Mouse (Mus musculus): ENCODE data around the gene Aff3.

The Aff3 gene

DNA sequence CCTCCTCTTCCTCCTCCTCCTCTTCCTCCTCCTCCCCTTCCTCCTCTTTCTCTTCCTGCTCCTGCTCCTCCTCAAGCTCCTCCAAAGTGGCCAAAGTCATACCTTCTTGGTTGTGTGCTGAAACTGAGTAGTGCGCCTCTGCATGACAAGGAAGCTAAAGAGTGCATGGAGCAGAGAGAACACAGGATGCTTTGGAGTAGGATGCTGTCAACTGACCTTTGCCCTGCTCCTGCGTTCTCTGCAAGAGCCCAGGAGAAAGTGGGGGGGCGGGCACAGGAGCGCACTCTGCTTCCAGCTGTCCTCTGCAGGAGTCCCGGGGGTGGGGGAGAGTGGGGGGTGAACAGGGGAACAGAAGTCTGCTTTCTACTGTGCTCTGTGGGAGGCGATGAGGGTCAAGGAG lies 167.2 kb downstream of the Aff3 start:
- intact Hi-C loops (cut with DNase I), result no loop called here

GRCm38 (mm10) chr1:38496886-38497528 lies 167.7 kb downstream of the Aff3 start:
- intact Hi-C loops (cut with DNase I), result no loop called here

DNA sequence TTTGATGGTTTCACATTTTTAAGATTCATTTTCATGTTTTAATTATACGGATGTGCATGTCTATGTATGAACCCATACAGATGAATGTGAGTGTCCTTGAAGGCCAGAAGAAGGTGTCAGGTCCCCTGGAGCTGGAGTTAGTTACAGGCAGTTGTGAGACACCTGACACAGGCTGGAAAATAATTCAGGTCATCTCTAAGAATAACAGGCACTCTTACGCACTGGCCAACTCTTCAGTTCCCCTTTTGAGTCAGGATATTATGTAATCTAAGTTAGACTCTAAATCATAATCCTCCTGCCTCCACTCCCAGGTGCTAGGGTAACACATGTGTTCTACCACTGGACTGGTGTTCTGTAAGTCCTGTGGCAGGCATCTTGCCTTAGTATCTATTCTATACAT lies 169.5 kb downstream of the Aff3 start:
- intact Hi-C loops (cut with DNase I), result no loop called here

DNA sequence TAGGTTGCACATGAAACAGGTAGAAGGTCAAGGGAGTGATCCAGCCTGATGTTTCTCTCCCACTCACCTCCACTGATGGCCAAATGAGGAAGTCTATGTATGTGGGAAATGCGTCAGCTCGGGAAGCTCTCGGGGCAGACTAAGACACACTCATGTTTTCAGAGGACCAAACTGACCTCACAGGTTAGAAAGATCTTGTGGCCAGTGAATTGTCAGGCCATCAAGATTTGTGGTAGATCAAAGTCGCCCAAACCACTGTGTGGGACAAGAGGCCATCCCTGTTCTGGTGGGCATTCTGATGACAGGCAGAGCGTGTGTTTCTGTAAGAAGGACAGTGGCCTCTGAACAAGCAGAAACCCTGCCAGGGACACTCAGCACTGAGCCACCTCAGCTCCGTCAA lies 175.0 kb downstream of the Aff3 start:
- intact Hi-C loops (cut with DNase I), result no loop called here

DNA sequence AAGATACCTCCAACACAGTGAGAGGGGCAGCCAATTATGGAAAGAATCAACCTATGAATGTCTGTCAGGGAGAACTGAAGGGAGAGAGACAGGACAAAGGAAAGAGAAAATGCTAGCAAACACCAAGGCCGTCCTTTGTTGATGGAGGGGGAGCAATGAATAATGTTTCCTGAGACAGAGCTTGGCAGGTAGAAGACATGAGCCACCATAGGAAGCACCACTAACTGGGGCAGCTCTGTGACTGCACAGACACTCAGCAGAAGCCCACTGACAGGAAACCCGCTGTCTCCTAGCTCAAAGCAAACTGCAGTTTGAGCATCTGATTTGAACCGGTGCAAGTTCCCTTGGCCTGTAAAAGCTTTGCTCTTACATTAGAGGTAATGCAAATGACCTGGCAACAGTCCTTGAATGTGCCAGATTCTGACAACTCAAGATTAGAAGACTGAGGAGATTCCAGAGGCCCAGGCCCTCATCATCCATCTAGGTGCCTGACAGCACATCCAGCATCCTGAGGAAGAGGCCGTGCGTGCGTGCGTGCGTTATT lies 176.0 kb downstream of the Aff3 start:
- intact Hi-C loops (cut with DNase I), result no loop called here

GRCm38 (mm10) chr1:38487884-38488283 lies 176.9 kb downstream of the Aff3 start:
- intact Hi-C loops (cut with DNase I), result no loop called here

GRCm38 (mm10) chr1:38483191-38483590 lies 181.6 kb downstream of the Aff3 start:
- intact Hi-C loops (cut with DNase I), result no loop called here

- intact Hi-C loops (cut with DNase I), result no loop called here
Observed at GRCm38 (mm10) chr1:38478246-38478743, 186.5 kb downstream of the Aff3 start.

DNA sequence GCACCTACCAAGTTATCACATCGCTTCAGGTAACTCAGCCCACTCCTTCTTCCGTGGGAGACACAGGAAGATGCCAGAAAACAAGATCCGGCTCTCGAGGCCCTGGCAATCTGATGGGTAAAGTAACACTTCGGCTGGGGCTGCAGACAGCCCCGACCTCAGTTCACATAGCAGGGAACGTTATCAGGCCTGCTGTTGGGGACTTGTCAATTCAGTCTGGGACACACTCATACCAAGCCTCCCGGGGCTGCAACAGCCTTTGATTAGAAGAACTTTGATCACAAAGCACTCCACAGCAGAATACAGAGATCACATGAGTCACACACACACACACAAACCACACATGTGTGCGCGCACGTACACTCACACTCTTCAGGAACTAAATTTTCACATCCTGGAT lies 193.9 kb downstream of the Aff3 start:
- intact Hi-C loops (cut with DNase I), result no loop called here

DNA sequence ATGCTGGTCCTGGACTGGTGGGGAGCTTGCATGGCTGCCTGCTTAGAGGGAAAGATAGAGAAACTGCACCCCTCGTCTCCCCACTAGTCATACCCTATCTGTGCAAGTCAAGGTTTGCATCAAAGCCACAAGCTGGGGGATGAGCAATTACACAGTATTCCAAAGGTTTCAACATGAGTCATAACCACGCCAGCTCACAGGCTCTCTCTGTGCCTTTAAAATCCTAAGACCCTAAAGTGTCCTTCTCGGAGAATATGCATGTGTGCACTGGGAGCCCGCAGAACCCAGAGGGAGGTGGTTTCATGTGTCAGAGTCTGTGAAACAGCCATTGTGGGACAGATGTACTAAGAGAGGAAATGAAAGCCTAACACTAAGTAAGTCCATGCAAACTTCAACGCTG lies 194.6 kb downstream of the Aff3 start:
- intact Hi-C loops (cut with DNase I), result no loop called here

- intact Hi-C loops (cut with DNase I), result no loop called here
Observed at GRCm38 (mm10) chr1:38467305-38468083, 197.3 kb downstream of the Aff3 start.

- intact Hi-C loops (cut with DNase I), result no loop called here
Observed at GRCm38 (mm10) chr1:38456719-38457269, 208.0 kb downstream of the Aff3 start.

DNA sequence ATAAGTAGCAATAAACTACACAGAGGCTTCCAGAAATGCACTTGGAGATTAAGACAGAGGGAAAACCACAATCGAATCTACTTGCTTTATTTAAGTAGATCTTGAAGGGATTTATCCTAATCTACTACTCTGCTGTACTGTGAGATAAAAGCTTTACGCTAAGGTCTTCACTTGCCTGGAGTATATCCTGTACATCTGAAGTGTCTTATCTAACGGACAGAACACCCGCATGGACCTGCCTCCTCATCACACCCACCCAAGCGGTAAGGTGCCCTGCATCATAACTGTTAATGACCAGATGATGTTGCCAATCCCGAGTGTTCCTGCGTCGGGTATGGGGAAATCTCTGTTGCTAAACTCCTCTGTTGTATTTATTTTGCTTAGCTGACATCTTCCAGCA lies 209.8 kb downstream of the Aff3 start:
- intact Hi-C loops (cut with DNase I), result no loop called here

- intact Hi-C loops (cut with DNase I), result no loop called here
Observed at GRCm38 (mm10) chr1:38451367-38451766, 213.4 kb downstream of the Aff3 start.

DNA sequence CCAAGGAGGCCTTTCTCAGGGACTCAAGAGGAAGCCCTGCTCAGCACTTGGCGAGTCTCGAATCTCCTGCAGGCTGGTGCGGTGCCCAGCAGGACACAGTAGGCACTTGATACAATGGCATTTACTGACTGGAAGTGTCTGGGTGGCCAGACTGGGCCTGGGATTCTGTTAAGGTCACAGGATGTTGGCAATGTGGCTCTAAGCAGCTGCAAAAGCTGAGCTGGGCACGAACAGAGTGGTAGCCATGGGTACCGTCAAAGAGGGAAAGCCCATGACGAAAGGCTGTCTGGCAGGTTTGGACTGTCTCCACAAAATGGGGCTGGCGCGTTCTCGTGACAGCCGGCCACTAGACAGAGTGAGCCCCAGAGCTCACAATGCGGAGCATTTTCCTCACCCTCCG lies 214.1 kb downstream of the Aff3 start:
- intact Hi-C loops (cut with DNase I), result no loop called here

GRCm38 (mm10) chr1:38449816-38450478 lies 214.8 kb downstream of the Aff3 start:
- intact Hi-C loops (cut with DNase I), result no loop called here

GRCm38 (mm10) chr1:38448854-38449253 lies 215.9 kb downstream of the Aff3 start:
- intact Hi-C loops (cut with DNase I), result no loop called here

- intact Hi-C loops (cut with DNase I), result no loop called here
Observed at GRCm38 (mm10) chr1:38447581-38447980, 217.2 kb downstream of the Aff3 start.

- intact Hi-C loops (cut with DNase I), result no loop called here
Observed at GRCm38 (mm10) chr1:38446152-38446820, 218.5 kb downstream of the Aff3 start.

- intact Hi-C loops (cut with DNase I), result no loop called here
Observed at GRCm38 (mm10) chr1:38442887-38443286, 221.9 kb downstream of the Aff3 start.

DNA sequence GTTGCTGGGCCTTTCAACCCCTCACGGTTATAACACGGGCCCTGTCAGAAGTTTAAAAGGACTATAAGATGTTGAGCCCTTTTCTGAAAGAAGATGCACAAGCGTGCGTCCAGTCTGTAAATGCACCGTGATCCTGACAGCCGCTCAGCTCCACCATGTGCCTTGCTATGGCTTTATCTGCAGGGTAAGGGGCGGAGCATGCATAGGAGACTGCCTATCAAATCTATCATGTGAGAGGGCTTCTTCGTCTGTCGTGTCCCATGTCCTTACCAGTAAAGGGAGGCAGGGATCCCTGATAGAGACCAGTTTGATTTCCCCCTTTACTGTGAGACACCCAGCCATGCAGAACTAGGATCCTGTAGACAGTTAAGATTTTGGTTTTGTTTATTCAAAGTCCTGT lies 222.3 kb downstream of the Aff3 start:
- intact Hi-C loops (cut with DNase I), result no loop called here

Measured in adrenal gland (tissue).